Mouse (Mus musculus): ENCODE results near the gene Ttc7. TPM values are rescaled to one million over a fixed set of nuclear protein-coding genes. Genes with fewer than 3 reads are reported as not detected.

Gene Ttc7
- polyA plus RNA-seq, 1 experiment from 2014 or later = 5.1 TPM

DNA sequence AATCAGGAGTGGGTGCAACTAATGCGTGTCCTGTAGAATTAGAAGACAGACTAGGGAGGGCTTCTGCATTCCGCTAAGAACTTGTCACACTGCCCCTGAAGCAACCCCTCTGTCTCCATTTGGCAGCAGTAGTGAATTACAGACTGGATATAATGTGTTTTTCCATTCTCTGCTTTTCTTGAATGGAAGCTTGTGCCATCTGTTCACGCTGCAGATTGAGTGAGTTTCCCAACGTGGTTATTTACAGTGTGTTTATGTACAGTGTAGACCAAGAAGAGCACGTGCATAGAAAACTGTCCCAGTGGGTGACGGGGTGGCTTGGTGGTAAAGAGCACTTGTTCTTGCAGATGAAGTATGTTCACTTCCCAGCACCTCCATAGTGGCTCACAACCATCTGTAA, 13.2 kb upstream of the Ttc7 start:
- no peaks in the 10 kb centered on the region for H3K36me3 ChIP-seq
- no peak overlapping the region for H3K4me2 ChIP-seq (replicated peaks)
- H3K4me1 ChIP-seq = peaks cover 11% of the 10 kb centered on the region
- H3K27ac ChIP-seq = no peak overlapping the region
- no peaks in the 10 kb centered on the region for H3K27me3 ChIP-seq (replicated peaks)
- WGBS = 62% methylated on average over 6 of the region's 6 CpGs
- H3K4me3 ChIP-seq = no peak overlapping the region
- no peak overlapping the region for H3K9ac ChIP-seq
- no peak for ATAC-seq (ENCODE audit: low FRiP score, low read depth)
- H3K9me3 ChIP-seq = no peaks in the 10 kb centered on the region

DNA sequence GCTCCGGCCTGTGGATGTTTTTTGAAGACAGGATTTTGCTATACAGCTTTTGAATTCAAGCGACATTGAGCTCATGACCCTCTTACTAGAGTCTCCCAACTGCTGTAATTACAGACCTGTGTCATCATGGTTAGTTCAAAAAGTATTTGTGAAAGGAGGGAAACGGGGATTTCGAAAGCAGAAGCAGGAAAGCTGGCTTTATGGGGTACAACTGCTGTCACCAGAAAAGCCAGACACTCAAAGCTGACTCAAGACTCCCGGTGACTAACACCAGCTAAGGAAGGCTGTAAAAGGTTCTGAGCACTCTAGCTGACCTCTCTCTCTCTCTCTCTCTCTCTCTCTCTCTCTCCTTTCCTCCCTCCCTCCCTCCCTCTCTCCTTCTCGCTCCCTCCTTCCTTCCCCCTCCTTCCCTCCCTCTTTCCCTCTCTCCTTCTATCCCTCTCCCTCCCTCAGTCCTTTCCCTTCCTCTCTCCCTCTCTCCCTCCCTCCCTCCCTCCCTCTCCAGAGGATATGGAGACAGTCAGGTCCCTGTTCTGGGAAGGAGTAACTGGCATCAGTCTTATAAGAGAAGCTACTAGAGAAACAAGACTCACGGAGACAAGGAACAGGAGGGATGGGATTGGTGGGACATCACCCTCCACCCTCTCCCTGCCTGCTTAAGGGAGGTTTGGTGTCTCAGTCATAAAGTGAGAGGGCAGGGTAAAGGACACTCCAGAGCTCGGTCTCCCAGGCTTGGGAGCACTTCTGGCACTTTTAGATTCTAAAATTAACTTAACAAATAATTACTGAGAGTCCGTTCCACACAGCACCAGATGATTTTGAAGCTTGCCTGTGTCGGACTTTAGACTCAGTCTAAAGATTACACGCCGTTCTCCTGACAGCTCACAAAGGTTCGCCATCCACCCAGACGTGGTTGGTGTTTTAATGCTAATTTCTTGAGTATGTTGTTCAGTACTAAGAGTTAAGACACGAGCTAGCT, 7.0 kb upstream of the Ttc7 start:
- no peaks in the 10 kb centered on the region for H3K4me1 ChIP-seq
- H3K36me3 ChIP-seq = no peaks in the 10 kb centered on the region
- 63% methylated on average over 15 of the region's 15 CpGs for WGBS
- peaks cover 2% of the 10 kb centered on the region; the same call in 1 of the 2 replicates for H3K27me3 ChIP-seq (replicated peaks)
- no peak for ATAC-seq (ENCODE audit: low FRiP score, low read depth)
- H3K4me2 ChIP-seq (replicated peaks) = no peak overlapping the region
- no peak overlapping the region for H3K4me3 ChIP-seq
- H3K9me3 ChIP-seq = no peaks in the 10 kb centered on the region
- H3K9ac ChIP-seq = no peak overlapping the region
- H3K27ac ChIP-seq = no peak overlapping the region

DNA sequence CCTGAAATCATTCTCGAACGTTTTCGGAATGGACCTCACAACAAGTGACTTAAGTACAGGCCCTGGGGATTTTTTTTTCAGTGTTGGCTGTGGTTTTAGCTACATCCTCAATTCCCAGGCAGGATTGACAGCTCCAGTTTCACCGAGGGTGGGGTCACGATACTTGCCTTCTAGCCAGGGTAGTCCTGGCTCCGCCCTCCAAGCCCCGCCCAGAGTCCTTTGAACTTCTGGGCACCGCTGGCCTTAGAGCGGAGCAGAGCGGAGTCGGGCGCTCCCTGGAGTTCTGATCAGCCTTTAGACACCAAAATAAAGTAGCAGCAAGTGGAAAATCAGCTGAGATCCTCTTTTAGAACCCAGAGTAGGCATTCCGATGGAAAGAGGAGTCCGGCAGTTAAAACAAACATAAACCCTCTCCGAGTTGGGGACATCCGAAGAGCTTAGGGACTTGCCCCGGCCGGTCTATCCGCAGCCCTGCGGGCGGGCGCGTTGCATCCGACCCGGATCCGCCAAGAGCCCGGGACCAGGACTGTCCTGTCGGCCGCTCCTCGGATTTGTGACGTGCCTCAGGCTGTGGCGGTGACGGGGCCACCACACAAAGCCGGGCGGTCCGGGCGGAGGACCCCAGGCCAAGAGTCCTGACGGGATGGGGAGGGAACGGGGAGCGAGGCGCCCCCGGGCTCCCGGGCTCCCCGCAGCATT, 530 bp upstream of the Ttc7 start:
- Histone ChIP-seq H3K4me3 (peak overlapping the region; percentile 56), H3K4me1 (peaks cover 24% of the 10 kb centered on the region), H3K27me3 (replicated peaks) (peaks cover 31% of the 10 kb centered on the region), H3K36me3 (no peaks in the 10 kb centered on the region), H3K9ac (peak overlapping the region; percentile 82), H3K9me3 (no peaks in the 10 kb centered on the region), H3K4me2 (replicated peaks) (peak overlapping the region; percentile 97), H3K27ac (peak overlapping the region; percentile 54)
- WGBS = under 1% methylated on average over 44 of the region's 44 CpGs
- peak; percentile 85 for ATAC-seq (ENCODE audit: low FRiP score, low read depth)

DNA sequence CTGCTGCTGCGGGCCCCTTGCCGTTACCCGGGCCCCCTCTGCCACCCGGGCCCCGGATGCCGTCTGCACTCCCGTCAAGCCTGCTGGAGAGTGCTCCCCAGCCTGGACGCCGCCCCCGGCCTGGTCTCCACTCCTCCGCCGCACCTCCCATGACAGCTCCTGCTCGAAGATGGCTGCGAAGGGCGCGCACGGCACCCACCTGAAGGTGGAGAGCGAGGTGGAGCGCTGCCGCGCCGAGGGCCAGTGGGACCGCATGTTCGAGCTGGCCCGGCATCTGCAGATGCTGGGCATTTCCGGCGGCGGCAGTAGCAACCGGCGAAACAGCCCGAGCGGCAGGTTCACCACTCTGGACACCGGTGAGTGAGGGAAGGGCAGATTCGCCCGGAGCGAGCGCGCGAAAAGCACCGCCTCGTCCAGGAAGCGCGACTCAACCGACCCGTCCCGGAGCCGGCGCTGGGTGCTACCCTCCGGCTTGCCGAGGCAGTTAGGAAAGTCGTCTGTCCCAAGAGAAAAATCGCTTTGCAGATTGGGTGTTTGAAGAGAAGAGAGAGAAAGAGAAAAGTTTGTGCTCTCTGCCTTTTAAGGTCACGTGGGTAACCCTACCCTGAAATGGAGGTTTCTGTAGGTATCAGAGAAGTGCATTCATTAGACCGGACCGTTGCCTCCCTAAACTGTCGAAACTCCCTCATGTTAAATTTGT, 519 bp downstream of the Ttc7 start:
- no peaks in the 10 kb centered on the region for H3K9me3 ChIP-seq
- H3K27ac ChIP-seq = peak overlapping the region; percentile 54
- peaks cover 26% of the 10 kb centered on the region for H3K4me1 ChIP-seq
- H3K27me3 ChIP-seq (replicated peaks) = peaks cover 33% of the 10 kb centered on the region
- H3K4me2 ChIP-seq (replicated peaks) = peak overlapping the region; percentile 97
- ATAC-seq (ENCODE audit: low FRiP score, low read depth) = peak; percentile 68
- peak overlapping the region; percentile 56 for H3K4me3 ChIP-seq
- H3K36me3 ChIP-seq = no peaks in the 10 kb centered on the region
- WGBS = under 1% methylated on average over 56 of the region's 56 CpGs
- peak overlapping the region; percentile 82 for H3K9ac ChIP-seq

DNA sequence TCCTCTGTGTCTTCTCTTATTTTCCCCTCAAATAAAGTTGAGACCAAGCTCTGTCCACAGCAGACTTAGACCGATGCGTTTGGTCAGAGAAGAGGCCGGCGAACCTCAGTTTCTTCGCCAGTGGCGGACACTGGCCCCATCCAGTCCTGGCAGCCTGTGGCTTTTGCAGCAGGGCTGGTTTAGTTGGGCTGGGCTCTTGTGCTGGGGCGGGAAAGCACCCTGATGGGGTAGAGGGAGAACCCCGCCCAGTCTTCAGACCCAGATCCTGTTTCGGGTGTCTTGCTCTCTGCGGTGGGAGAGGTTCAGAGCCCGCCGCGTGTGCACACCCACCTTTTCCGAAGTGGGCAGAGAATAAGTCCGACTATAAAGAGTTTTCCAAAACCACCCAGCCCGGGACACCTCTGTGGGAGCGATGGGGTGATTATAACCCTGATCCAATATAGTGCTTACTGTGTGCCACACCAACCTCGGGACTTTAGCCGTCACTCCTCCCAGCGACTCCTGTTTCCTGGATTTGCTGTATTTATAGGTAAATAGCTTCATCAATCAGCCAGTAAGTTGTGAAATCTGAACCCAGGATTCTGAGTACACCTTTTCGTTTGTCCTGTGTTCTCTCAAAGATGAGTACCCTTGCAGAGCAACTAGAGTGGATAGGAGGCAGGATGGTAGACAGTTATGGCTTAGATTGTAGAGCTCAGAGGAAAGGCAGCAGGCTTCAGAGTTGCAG, 1.2 kb downstream of the Ttc7 start:
- peaks cover 28% of the 10 kb centered on the region for H3K4me1 ChIP-seq
- H3K4me3 ChIP-seq = peak overlapping the region; percentile 56
- peak overlapping the region; percentile 82 for H3K9ac ChIP-seq
- H3K36me3 ChIP-seq = no peaks in the 10 kb centered on the region
- 4% methylated on average over 21 of the region's 21 CpGs for WGBS
- no peak overlapping the region for H3K27ac ChIP-seq
- H3K4me2 ChIP-seq (replicated peaks) = peak overlapping the region; percentile 97
- H3K27me3 ChIP-seq (replicated peaks) = peaks cover 33% of the 10 kb centered on the region
- no peaks in the 10 kb centered on the region for H3K9me3 ChIP-seq
- ATAC-seq (ENCODE audit: low FRiP score, low read depth) = no peak

DNA sequence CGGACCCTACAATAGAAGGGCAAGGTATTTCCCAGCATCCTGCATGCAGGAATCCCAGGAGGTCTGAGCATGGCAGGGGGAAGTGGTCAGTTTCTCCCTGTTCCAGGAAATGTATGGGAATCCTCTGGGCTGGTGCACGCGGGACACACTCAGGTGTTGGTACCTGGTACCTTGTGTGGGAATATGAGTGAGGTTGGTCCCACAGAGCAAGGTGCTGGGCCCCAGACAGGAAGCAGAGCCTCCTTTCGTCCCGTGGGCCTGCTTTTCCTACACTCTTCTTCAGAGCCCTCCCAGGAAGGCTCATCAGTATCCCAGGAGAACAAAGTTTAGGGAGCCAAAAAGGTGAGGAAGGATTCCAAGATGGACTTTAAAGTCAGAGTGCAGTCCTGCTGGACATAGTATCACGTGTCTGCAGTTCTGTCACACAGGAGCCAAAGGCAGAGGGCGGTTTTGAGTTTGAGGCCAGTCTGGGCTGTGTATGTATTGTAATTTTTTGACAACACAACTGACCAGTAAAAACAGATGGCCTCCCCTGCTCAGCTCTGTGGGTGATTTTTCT, 1.9 kb downstream of the Ttc7 start:
- Histone ChIP-seq H3K36me3 (no peaks in the 10 kb centered on the region), H3K4me2 (replicated peaks) (peak overlapping the region; percentile 97; the same call in 1 of the 2 replicates), H3K4me1 (peaks cover 28% of the 10 kb centered on the region), H3K27ac (no peak overlapping the region), H3K27me3 (replicated peaks) (peaks cover 33% of the 10 kb centered on the region), H3K9me3 (no peaks in the 10 kb centered on the region), H3K9ac (no peak overlapping the region), H3K4me3 (no peak overlapping the region)
- 68% methylated on average over 7 of the region's 7 CpGs for WGBS
- ATAC-seq (ENCODE audit: low FRiP score, low read depth) = no peak

DNA sequence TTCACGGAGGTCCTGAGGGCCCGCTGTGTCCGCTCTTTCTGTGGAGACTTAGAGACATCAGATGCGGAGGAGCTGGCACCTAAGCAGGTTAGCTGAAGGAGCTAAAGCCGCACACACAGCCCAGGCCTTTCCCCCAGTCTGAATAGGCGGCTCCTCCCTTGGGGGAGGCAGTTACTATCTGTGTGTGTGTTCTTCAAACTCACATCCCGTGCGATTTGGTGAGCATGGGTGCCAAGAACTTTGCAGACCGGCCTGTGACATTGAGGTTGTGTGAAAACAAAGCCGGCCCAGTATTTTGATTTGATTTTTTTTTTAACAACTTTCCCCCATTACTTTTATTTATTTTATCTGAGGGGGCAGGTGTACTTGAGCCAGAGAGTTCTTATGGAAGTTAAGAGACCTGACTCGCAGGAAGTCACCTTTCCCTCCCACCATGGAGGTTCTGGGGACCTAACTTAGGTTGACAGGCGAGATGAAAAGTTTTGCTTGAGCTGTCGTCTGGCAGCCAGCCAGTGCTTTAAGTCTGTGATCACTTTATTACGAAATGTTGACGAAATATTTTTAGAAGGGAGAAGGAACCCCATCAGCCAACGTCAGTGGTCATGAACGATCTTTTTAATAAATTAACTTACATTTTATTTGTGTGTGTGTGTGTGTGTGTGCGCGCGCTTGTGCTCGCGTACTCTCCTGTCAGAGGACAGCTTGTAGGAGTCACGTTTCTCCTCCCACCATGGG, 3.2 kb downstream of the Ttc7 start:
- ATAC-seq (ENCODE audit: low FRiP score, low read depth) = no peak
- H3K27ac ChIP-seq = no peak overlapping the region
- H3K9ac ChIP-seq = no peak overlapping the region
- H3K4me3 ChIP-seq = no peak overlapping the region
- H3K4me2 ChIP-seq (replicated peaks) = no peak overlapping the region
- WGBS = 85% methylated on average over 23 of the region's 23 CpGs
- H3K36me3 ChIP-seq = no peaks in the 10 kb centered on the region
- H3K27me3 ChIP-seq (replicated peaks) = peaks cover 30% of the 10 kb centered on the region
- peaks cover 28% of the 10 kb centered on the region for H3K4me1 ChIP-seq
- H3K9me3 ChIP-seq = no peaks in the 10 kb centered on the region

DNA sequence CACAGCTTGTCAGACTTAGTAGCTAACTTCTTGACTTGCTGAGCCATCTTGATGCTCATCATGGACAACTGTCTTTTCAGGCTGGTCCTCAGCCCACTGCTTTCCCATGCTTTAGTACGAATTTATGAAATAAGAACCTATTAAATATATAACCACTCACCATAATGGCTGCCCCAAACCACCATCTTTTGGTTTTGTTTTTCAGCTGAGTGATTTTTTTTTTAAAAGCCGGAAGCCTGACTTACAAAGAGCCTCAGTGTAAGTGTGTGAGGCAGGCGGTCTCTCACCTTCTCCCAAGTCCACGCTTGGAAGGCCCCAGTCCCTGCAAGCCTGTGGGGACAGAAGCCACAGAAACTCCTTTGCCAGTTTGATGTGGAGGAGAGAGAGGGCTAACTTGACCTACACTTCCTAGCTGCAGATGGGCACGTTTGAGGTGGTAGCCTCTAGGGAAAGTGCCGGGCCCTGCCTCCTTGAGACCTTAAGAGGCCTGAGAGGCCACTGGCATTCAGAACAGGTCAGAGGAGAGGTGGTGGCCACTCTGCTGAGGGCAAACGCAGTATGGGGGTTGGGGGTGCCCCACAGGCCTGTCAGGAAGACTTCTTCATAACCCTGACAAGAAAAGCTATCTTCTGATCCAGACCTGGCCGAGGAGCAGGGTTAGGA, 3.9 kb downstream of the Ttc7 start:
- WGBS = 67% methylated on average over 8 of the region's 8 CpGs

DNA sequence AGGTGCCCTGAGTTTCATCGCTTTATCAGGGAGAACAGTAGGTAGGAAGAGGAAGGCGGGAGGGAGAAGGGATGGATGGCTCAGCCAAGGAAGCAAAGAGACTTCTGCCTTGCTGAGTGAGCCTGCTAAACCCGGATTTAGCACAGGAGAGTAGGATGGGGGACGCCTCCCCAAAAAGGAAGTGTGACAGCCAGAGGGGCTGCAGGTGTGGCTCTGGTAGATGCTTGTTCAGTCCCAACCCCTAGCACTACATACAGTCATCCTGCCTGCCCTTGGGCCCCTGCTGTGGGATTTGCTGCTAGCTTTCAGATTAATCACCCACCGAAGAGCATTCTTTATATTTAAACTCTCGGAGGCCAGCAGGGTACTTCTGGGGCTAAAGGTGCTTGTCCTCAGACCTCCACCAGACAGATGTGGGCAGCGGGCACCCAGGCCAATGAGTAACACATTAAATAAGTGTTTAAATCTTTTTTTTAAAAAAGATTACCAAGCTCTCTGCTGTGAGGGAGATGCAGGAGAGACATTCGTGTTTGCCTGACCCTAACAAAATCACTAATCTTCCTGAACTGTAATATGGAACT, 4.6 kb downstream of the Ttc7 start:
- WGBS = 63% methylated on average over 8 of the region's 8 CpGs
- Histone ChIP-seq H3K4me3 (no peak overlapping the region), H3K9ac (no peak overlapping the region)

More for the DNA sequence above, 3.9 kb downstream of the Ttc7 start:
- Histone ChIP-seq H3K27ac (no peak overlapping the region), H3K4me1 (peaks cover 21% of the 10 kb centered on the region), H3K9me3 (no peaks in the 10 kb centered on the region), H3K4me3 (no peak overlapping the region), H3K27me3 (replicated peaks) (peaks cover 30% of the 10 kb centered on the region), H3K4me2 (replicated peaks) (no peak overlapping the region), H3K36me3 (no peaks in the 10 kb centered on the region), H3K9ac (no peak overlapping the region)
- no peak for ATAC-seq (ENCODE audit: low FRiP score, low read depth)

DNA sequence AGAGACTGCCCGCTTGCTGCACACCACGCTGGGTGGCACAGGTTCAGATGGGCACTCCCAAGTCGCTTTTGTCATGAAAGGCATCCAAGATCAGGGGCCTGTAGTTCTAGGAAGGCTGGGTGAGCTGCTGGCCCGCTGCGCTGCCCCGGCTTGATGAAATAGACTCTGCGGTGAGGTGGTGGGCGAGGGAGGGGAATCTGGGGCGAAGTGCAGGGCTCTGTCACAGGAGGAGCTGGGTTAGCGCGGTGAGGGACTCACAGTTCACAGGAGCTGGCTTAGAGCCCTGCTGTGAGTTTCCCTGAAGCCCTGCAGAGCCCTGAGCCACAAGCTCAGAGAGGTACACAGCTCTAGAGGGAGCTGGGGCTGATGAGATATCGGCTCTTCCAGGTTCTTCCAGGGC, 5.4 kb downstream of the Ttc7 start:
- peaks cover 28% of the 10 kb centered on the region for H3K27me3 ChIP-seq (replicated peaks)
- WGBS = 32% methylated on average over 12 of the region's 12 CpGs

More for the DNA sequence above, 4.6 kb downstream of the Ttc7 start:
- Histone ChIP-seq H3K4me1 (peaks cover 16% of the 10 kb centered on the region), H3K27me3 (replicated peaks) (peaks cover 30% of the 10 kb centered on the region), H3K9me3 (no peaks in the 10 kb centered on the region), H3K36me3 (no peaks in the 10 kb centered on the region), H3K27ac (no peak overlapping the region), H3K4me2 (replicated peaks) (no peak overlapping the region)
- no peak for ATAC-seq (ENCODE audit: low FRiP score, low read depth)

More for the DNA sequence above, 5.4 kb downstream of the Ttc7 start:
- H3K9ac ChIP-seq = 0 out of 2 replicates have a peak overlapping the region, but pooled peaks have one; percentile 21
- H3K4me2 ChIP-seq (replicated peaks) = no peak overlapping the region
- no peaks in the 10 kb centered on the region for H3K9me3 ChIP-seq
- H3K4me1 ChIP-seq = peaks cover 16% of the 10 kb centered on the region
- no peak overlapping the region for H3K4me3 ChIP-seq
- H3K36me3 ChIP-seq = no peaks in the 10 kb centered on the region
- no peak overlapping the region for H3K27ac ChIP-seq
- no peak for ATAC-seq (ENCODE audit: low FRiP score, low read depth)
